Mouse (Mus musculus): ENCODE data around the gene A030005K14Rik.

GRCm38 (mm10) chr1:83059278-83059677 lies at the start of gene A030005K14Rik:
- TF ChIP-seq POLR2A (IDR thresholded peaks at IDR 0.05; ENCODE audit: low read depth, low read length) (no peak), CTCF (IDR thresholded peaks at IDR 0.05; ENCODE audit: extremely low read depth, insufficient read length, insufficient replicate concordance, low read depth, low read length) (no peak)
